Mouse (Mus musculus): Measurements from ENCODE around the gene Olfr1418. TPM values are rescaled to one million over a fixed set of nuclear protein-coding genes. Genes with fewer than 3 reads are reported as not detected.

Gene Olfr1418
- polyA plus RNA-seq, 1 experiment from 2014 or later, result not detected

GRCm38 (mm10) chr19:11807251-11807650, 53.6 kb downstream of the Olfr1418 start:
- H3K27ac ChIP-seq (ENCODE audit: low read depth, low read length), result no peak overlapping the region
- no peak for ATAC-seq (replicated peaks; ENCODE audit: insufficient number of reproducible peaks, low FRiP score, low TSS enrichment)
- H3K4me2 ChIP-seq, result no peak overlapping the region
- H3K4me3 ChIP-seq (ENCODE audit: low read depth, low read length), result no peak overlapping the region
- no peaks in the 10 kb centered on the region for H3K27me3 ChIP-seq (ENCODE audit: control insufficient read depth, insufficient read depth, low read length)
- no peaks in the 10 kb centered on the region for H3K4me1 ChIP-seq (ENCODE audit: control insufficient read depth, insufficient read depth, low read length)
- 39% methylated on average over 2 of the region's 2 CpGs for WGBS (ENCODE audit: insufficient replicate concordance)
- H3K9ac ChIP-seq (ENCODE audit: low read depth, low read length), result no peak overlapping the region
- no peaks in the 10 kb centered on the region for H3K9me3 ChIP-seq (replicated peaks; ENCODE audit: control insufficient read depth, low read length)
- H3K36me3 ChIP-seq (ENCODE audit: control insufficient read depth, insufficient read depth, low read length), result no peaks in the 10 kb centered on the region

GRCm38 (mm10) chr19:11804423-11804822, 56.4 kb downstream of the Olfr1418 start:
- Histone ChIP-seq H3K4me2 (no peak overlapping the region), H3K4me3 (ENCODE audit: low read depth, low read length) (no peak overlapping the region), H3K27me3 (ENCODE audit: control insufficient read depth, insufficient read depth, low read length) (no peaks in the 10 kb centered on the region), H3K9me3 (replicated peaks; ENCODE audit: control insufficient read depth, low read length) (no peaks in the 10 kb centered on the region), H3K27ac (ENCODE audit: low read depth, low read length) (no peak overlapping the region), H3K4me1 (ENCODE audit: control insufficient read depth, insufficient read depth, low read length) (no peaks in the 10 kb centered on the region), H3K36me3 (ENCODE audit: control insufficient read depth, insufficient read depth, low read length) (no peaks in the 10 kb centered on the region), H3K9ac (ENCODE audit: low read depth, low read length) (no peak overlapping the region)
- WGBS (ENCODE audit: insufficient replicate concordance), result 50% methylated on average over 1 of the region's 1 CpGs
- no peak for ATAC-seq (replicated peaks; ENCODE audit: insufficient number of reproducible peaks, low FRiP score, low TSS enrichment)

Other genes with a start within 250 kb of the Olfr1418 start
- 0.24 TPM in 1 of 2 replicates, not detected in the other for gene Ms4a2, start 237.3 kb downstream of the Olfr1418 start, polyA plus RNA-seq (2014; fragmentation: Nextera tagmentation; extraction: Ambion mirVana)
- gene Ms4a3, start 220.2 kb downstream of the Olfr1418 start, polyA plus RNA-seq (2014; fragmentation: Nextera tagmentation; extraction: Ambion mirVana), result 0.39 TPM in 1 of 2 replicates, not detected in the other
- not detected in 2 replicates for gene Oosp2, start 200.5 kb downstream of the Olfr1418 start, polyA plus RNA-seq (2014; fragmentation: Nextera tagmentation; extraction: Ambion mirVana)
- gene Oosp1, start 169.9 kb downstream of the Olfr1418 start, polyA plus RNA-seq (2014; fragmentation: Nextera tagmentation; extraction: Ambion mirVana), result not detected in 2 replicates
- not detected in 2 replicates for gene Oosp3, start 164.0 kb downstream of the Olfr1418 start, polyA plus RNA-seq (2014; fragmentation: Nextera tagmentation; extraction: Ambion mirVana)
- not detected in 2 replicates for gene Gif, start 113.5 kb downstream of the Olfr1418 start, polyA plus RNA-seq (2014; fragmentation: Nextera tagmentation; extraction: Ambion mirVana)
- 78.5 and 82.0 TPM in 2 replicates for gene Mrpl16, start 90.7 kb downstream of the Olfr1418 start, polyA plus RNA-seq (2014; fragmentation: Nextera tagmentation; extraction: Ambion mirVana)
- 8.3 and 9.9 TPM in 2 replicates for gene Stx3, start 41.7 kb downstream of the Olfr1418 start, polyA plus RNA-seq (2014; fragmentation: Nextera tagmentation; extraction: Ambion mirVana)
- 0.15 TPM in 1 of 2 replicates, not detected in the other for gene Olfr1417, start 21.8 kb downstream of the Olfr1418 start, polyA plus RNA-seq (2014; fragmentation: Nextera tagmentation; extraction: Ambion mirVana)
- not detected in 2 replicates for gene Olfr1419, start 14.0 kb upstream of the Olfr1418 start, polyA plus RNA-seq (2014; fragmentation: Nextera tagmentation; extraction: Ambion mirVana)
- 0.29 TPM in 1 of 2 replicates, not detected in the other for gene Olfr1420, start 25.5 kb upstream of the Olfr1418 start, polyA plus RNA-seq (2014; fragmentation: Nextera tagmentation; extraction: Ambion mirVana)
- 22.9 and 23.3 TPM in 2 replicates for gene Patl1, start 51.3 kb upstream of the Olfr1418 start, polyA plus RNA-seq (2014; fragmentation: Nextera tagmentation; extraction: Ambion mirVana)
- 8.6 and 11.8 TPM in 2 replicates for gene Osbp, start 104.9 kb upstream of the Olfr1418 start, polyA plus RNA-seq (2014; fragmentation: Nextera tagmentation; extraction: Ambion mirVana)
- not detected in 2 replicates for gene Olfr1423, start 180.3 kb upstream of the Olfr1418 start, polyA plus RNA-seq (2014; fragmentation: Nextera tagmentation; extraction: Ambion mirVana)
- gene Olfr1424, start 201.6 kb upstream of the Olfr1418 start, polyA plus RNA-seq (2014; fragmentation: Nextera tagmentation; extraction: Ambion mirVana), result not detected in 2 replicates
- not detected in 2 replicates for gene Olfr1425, start 216.7 kb upstream of the Olfr1418 start, polyA plus RNA-seq (2014; fragmentation: Nextera tagmentation; extraction: Ambion mirVana)
- gene Olfr1426, start 230.9 kb upstream of the Olfr1418 start, polyA plus RNA-seq (2014; fragmentation: Nextera tagmentation; extraction: Ambion mirVana), result not detected in 2 replicates
- gene Olfr1427, start 242.3 kb upstream of the Olfr1418 start, polyA plus RNA-seq (2014; fragmentation: Nextera tagmentation; extraction: Ambion mirVana), result not detected in 2 replicates